Mouse (Mus musculus): ENCODE measurements at regions not wholly inside any gene's neighbourhood (a gene's known extent, or its start where the extent isn't known, plus 50 kb on each side); places are given as distances from the start of the nearest gene placed in this dataset.
"Not testable (repeated sequence)": the region's sequence is repeated elsewhere in the genome, so short reads cannot be mapped to it uniquely, and the experiment has no call there.

DNA sequence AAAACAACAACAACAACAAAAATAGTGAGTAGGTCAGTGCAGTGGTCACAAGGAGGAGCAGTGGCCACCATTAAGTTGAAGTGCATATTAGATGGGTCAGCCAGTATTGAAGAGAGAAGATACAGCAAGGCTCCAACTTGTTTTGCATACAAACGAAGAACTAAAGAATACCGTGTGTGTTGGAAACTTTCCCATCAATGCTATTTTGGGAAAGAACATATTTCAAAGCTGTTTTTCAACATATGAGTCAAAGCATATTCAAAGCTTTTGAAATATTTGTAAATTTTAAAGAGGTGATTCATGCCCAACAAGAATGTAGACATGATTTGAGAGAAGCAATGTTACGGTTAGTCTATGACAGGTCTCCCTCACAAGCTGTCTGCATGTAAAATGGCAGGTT is 157.9 kb upstream of the Fer start:
- DNase-seq (ENCODE audit: extremely low spot score), result no peak

DNA sequence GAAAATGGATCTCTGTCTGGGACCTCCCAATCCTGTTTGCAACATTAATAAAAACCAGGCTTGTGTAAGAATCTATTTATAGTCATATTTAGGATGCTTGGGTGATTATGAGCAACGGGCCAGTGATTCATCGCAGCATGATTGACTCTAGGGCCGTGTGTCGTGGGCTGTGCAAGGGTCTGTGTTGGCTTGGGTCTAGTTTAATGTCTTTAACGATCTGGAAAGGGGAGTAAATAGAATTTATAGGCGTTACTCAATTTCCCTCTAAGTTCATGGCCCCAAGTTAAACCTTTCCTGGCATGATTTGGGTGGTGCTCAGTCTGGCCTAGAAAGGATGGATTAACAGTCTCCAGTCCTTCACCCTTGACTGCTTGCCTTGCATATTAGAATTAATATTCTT is 149.9 kb upstream of the Fer start:
- DNase-seq (ENCODE audit: extremely low spot score), result no peak

DNA sequence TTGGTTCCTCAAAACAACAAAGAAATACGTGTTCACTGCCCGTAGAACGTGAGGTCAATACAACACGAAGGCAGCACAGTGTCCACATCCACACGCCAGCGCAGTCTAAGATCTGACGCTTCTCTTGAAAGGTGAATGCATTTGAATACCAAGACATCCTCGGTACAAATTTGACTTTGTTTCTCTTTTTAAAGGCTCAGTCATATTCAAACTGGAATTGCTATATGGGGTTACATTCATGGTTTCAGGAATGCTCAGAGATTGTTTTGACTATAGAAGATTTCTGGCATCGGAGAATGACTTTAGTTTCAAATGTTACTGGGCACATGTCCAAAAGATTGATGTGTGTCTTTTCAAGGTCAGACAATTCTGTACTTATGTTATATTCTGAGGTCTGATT is 147.2 kb upstream of the Fer start:
- DNase-seq (ENCODE audit: extremely low spot score), result no peak

DNA sequence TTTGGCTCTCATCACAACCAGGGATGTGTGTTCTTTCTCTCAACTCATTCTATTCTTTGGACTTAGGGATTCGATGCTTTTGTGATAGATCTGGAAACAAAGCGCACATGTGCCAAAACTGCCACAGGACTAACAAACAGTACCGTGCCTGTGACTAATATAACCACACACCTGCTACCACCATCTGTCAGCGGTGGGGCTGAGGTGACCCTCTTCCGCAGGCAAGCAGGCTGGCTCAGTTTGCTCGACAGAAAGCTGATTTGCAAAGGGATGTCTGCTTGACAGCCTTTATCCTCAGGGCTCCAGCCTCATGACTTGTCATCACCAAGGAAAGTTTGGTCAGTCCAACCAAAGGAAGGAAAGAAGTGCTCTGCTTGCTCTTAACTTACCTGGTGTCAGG is 146.7 kb upstream of the Fer start:
- DNase-seq (ENCODE audit: extremely low spot score), result no peak

DNA sequence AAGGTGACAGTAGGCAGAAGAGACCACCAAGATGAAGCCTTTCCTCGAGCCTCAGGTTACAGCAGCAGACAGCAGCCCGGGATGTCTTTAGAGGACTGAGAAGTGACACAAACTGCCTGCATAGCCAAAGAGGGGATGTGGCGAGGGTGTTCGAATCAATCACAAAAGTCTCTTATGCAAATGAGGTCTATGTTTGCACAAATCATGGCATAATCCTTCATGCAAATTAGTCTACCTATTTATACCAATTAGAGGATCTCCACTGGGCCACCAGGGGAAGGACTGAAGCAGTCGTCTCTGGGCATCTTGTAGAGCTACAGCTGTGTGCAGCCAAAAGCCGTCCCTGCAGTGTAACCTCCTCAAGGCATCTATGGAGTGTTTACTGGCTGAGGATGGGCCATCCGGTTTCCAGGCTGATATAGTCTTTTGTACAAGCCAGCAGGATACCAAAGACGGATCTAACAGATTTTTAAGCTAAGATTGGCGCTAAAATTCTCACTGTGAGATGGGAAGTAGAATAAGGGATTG is 145.7 kb upstream of the Fer start:
- no peak for DNase-seq (ENCODE audit: extremely low spot score)

DNA sequence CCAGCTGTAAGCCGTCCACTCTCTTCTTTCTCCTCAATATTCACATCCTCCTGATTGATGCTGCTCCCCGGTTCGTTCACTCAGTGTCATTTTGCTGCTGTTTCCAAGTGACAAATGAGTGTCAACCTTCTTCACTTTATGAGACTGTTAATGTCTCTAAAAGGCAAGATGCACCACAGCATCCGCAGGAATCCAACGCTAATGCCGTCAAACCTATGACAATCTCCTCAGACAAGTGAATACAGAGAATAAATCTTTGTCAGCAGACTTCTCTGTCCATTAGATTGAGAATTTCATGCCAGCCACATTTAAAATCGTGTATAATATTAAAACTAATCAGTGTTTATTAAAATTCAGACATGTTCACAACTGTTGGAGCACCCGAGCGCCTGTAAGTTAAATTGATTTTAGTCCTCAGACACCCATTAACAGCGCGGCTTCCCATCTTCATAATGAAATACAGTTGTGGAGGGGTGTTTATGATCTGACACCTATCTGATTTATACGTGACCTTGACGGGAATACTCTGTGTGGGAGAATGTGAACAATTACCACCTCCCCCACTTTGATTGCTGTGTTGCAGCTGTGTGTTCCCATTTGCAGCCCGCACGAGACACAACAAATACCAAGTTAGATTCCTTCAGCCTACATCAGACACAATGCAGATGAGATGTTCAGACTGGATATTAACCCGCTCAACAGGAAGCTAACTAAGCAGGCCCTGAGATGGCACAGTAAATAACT is 143.7 kb upstream of the Fer start:
- DNase-seq (ENCODE audit: extremely low spot score), result no peak

DNA sequence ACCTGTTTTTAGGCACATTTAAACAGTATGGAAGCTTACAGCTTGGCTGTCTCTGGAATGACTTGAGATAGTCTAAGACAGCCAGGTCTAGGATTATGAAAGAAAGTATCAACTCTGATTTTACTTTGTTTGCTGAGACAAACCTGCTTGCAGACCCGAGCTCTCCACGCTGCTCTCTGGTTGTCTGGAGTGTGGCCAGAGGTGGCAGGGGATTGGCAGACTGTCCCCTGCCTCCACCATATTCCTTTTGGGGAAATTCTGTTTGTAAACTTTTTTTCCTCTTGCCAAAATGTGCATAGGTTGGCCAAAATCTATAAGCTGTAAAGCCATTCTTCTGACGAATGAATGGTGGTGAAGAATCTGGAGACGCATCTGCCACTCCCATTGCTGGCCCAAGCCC is 143.1 kb upstream of the Fer start:
- DNase-seq (ENCODE audit: extremely low spot score), result no peak

DNA sequence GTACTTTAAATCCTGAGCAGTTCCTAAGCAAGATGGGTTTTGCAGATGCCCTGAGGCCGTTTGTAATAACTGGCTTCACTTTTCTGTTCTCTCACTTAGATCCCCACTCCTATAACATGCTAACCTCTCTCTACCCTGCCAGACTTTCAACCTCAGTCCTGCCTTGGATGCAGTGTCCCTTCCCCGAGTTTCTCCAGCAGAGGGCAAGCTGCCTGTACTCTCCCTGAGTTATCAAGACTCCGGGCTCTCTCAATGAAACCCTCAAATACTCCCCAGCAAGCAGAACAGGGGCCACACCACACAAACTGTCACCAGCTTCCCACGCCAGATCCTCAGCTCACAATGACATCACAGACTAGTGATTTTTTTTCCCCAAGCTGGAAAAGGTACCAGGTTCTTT is 142.0 kb upstream of the Fer start:
- DNase-seq (ENCODE audit: extremely low spot score), result peak; percentile 7

DNA sequence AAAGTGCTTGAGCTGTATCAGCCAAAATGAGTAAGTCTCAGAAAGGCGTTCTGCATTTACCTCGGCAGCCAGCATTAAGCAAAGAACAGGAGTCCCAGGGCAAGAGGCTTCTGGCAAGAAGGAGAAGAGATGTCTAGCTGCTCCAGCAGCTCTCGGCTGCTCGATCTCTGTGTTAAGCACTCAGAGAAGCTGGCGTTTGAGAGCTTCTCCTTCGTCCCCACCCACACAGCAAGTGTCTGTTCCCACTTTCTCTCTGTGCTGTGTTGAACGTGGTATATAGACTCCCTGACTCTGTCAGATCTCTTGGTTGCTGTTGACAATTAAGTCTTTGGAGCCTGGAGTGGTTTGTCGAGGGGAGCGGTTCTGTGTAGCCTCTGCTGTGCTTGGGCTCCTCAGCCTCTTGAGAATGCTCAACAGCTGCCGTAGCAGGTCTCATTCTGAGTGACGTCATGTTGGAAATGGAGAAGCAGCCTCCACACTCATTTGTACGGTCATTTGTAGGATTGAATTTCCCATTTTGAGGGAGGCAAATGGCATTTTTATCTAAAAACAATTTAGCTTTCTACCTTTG is 140.3 kb upstream of the Fer start:
- no peak for DNase-seq (ENCODE audit: extremely low spot score)

DNA sequence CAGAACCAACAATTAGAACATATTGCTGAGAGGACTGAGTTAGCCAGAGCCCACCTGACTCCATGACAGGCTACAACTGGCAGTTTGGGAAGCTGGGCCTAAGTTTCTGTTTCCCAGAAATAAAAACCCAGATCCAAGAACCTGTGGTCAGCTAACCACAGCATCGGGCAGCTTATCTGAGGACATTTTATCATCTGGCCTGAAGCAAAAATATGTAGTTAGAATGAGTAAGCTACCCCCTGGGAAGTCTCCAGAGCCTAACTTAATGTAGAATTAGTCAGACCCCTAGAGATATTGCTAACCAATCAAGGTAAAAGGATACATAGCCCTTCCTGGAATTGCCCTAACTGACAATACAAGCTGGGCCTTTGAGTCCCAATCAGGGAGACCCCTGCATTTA is 124.7 kb upstream of the Fer start:
- no peak for DNase-seq (ENCODE audit: extremely low spot score)

DNA sequence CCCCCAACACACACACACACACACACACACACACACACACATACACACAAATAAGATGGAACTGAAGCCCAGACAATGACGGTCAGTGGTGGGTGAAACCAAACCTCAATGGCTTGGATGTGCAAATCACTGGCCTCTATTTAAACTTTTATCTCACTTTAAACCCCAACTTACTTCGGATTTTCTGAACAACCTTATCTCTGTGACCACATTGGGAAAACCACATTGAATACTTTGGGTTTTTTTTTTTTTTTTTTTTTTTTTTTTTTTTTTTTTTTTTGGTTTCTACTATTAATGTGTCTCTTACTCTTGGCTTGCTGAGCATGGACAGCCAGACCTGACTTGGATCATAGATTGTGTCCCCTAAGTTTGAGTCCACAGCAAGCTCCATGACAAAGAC is 123.2 kb upstream of the Fer start:
- no peak for DNase-seq (ENCODE audit: extremely low spot score)

DNA sequence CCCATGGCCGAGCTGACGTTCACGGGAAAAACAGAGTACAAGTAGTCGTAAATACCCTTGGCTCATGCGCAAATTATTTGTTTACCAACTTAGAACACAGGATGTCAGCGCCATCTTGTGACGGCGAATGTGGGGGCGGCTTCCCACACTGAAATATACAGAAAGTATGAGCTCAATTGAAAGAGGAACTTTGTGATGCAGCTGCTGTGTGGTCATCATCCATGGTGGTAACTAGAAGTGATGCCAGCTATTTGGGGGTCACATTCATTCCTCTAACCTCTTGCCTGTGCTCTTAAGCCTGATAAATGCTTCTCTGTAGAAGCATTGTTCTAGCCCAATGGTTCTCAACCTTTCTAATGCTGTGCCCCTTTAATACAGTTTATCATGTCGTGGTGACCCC is 113.6 kb upstream of the Fer start:
- not testable (repeated sequence) for DNase-seq (ENCODE audit: extremely low spot score)

DNA sequence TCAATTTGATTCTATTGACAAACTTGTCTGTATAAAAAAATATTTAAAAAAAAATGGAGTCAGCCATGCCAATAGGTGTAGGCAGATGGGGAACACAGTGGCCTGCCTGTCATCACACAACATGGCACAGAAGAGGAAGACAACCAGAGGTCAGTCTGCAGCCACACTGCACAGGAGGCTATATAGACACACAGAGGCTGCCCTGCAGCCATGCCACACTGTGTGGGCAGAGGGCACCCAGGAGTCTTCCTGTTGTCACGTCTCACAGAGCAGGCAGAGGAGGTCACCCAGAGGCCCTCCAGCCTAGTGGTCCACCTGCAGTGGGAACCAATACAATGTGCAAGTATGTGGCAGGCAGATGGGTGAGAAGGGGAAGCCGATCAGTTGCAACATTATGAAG is 108.5 kb upstream of the Fer start:
- no peak for DNase-seq (ENCODE audit: extremely low spot score)

DNA sequence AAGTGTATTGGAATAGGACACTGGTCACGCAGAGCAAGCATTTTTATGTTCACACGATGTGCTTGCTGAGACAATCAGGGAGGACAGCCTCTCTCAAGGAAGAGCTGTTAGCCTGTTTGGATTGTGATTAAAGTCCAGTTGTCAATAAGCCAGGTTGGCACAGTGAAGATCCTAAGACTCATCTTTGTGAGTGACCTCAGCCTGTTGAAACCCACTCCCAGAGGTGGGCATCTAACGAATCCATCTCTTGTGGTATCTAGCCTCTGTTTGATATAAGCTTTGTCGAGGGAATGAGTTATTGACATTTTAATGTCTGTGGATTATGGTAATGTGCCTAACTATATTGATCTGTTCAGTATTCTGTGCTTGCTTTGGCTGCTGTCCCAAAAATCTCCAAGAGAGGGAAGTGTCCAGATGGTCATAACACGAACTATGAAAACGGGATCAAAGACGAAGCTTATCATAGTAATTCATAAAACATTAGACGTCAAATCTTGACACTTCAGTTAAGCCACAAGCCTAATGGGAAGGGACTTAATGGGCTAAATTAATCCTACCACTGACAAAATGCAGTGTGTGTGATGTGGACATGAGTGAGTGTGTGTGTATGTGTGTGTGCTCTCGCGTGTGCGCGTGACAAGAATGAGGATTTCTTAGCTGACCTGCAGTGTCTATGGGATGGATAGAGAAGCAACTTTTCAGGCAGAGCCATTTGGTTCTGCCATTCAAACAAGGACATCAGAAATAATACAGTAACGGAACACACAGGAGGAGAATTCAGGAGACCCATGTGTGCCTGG is 104.8 kb upstream of the Fer start:
- no peak for DNase-seq (ENCODE audit: extremely low spot score)

DNA sequence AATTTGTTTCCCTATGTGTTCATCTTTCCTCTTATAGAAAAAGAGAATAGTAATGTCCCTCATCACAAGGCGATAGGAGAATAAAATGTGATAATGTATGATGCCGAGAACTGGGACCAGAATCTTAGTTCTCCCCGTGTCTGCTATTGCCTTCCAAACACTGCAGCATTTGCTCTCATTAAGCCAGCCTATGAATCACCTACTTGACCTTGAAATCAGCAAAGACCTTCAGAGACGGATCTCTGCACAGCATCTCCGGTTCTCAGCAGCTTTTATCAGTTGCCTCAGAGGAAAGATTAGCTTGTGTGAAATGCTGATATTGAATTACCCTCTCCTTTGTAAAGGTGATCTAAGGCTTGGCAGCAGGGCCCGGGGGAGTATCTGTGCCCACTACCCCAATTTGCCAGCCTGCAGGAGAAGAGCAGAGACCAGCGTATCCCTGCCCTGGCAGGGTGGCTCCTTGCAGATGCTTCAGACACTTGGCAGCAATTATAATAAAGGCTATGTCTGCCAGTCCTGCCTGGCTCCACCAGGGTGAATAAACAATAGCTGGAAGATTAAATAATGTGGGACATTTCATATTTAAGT is 104.0 kb upstream of the Fer start:
- no peak for DNase-seq (ENCODE audit: extremely low spot score)

DNA sequence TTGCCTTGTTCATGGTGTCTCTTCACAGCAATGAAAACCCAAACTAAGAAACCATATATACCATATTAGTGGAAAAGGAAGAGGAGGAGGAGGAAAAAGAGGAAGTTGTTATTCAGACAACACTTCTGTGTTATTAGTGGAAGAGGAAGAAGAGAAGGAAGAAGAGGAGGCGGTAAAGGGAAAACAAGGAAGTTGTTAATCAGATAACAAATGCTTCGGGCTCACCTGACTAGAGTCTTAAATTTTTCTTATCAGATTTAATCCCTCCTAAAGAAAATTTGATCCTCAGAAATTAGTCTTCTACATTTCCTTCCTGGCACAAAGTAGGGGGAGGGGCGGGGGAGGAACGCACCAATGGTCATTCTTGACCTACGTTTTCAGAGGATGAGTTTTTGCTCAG is 101.8 kb upstream of the Fer start:
- DNase-seq (ENCODE audit: extremely low spot score), result no peak

DNA sequence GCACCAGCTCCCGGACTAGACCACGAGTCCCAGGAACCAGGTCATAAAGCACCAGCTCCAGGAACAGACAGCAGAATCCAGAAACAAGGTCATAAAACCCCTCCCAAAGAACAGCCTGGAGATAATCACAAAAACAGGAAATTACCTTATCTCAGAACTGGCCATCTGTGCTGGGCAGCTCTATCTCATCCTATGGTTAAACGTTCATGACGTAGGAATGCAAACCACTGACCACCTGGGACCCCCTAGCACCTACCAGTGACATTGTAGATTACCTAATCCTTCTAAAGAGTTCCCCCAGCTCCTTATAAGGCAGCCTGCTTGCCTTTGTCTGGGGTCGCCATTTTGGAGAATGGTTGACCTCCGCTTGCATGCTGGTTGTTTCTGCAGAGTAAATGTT is 91.8 kb upstream of the Fer start:
- no peak for DNase-seq (ENCODE audit: extremely low spot score)

DNA sequence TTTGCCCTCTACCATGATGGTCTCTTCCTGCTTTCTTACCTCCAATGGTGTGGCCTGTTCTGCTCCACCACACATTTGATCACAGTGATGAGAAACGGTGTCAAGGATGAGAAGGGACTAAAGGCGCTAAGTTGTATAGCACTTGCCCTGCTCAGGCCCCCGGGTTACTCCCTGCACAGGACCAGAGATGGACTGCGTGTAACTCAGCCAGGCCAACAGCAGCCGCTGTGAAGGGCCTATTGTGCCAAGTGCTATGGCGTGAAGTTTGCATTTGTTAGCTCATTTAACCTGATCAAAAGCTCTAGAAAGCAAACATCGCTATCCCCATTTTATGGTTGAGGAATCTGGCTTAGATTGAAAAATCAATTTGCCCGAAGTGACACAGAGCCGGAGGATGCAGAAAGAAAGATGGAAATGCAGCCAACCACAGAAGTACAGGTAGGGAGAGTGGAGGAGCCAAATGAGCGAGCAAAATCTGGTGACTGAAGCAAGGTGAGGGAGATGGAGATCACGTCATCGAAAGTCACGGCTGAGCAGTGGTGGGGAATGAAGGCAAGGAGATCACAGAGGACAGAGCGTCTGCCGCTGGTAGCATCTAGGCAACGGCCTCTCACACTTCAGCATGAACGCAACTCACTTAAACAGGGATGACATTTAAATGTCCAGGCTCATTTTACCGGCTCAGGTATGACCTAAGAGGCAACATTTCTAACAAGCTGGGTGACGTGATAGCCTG is 78.3 kb upstream of the Fer start:
- DNase-seq (ENCODE audit: extremely low spot score), result no peak

DNA sequence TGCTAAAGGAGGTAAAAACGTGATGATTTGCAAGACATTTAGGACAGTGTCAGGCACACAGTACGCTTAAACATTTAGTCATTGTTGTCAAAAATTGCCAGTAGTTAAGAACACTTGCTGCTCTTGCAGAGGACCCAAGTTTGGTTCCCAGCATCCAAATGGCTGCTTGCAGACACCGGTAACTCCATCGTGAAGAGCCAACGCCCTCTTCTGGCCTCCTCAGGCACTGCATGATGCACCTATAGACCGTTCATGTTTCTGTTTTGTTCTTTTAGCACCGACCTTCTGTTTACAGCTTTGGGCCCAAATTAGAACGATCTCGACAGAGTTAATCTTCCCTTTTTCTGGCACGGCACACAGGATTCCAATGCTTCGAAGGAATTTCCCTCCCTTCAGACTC is 76.4 kb upstream of the Fer start:
- DNase-seq (ENCODE audit: extremely low spot score), result no peak

DNA sequence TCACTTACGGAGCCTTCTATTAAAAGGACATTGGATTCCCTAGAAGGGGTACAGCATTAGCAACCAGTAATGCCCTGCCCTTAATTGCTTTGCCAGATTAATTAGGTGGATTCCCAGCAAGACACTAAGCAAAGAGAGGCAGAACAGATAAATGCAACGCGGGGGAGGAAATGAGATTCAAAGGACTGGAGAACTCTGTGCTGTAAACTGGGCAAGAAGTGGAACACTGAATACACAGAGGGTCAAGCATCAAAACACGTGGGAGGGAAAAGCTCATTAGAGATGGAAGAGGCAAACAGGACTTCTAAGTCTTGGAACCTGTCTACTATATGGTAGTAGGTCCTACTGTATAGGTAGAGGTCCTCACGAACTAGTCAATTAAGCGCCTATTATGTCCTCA is 68.5 kb upstream of the Fer start:
- DNase-seq (ENCODE audit: extremely low spot score), result no peak

DNA sequence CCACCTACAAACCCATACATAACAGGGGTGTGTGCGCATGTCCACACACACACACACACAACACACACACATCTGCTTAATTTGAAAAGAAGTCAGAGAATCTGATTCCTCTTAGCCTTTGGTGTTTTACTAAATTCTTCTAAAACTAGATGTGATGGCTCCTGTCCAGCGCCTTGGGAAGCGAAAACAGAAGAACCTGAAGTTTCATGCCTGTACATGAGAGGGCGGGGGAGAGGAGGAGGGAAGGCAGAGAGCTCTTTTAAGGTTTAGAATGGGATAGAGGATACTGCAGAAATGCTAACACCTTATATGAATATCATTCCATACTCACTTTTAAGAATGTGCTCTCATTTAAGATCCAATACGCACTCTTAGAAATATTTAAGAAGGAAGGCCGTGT is 64.5 kb upstream of the Fer start:
- no peak for DNase-seq (ENCODE audit: extremely low spot score)

DNA sequence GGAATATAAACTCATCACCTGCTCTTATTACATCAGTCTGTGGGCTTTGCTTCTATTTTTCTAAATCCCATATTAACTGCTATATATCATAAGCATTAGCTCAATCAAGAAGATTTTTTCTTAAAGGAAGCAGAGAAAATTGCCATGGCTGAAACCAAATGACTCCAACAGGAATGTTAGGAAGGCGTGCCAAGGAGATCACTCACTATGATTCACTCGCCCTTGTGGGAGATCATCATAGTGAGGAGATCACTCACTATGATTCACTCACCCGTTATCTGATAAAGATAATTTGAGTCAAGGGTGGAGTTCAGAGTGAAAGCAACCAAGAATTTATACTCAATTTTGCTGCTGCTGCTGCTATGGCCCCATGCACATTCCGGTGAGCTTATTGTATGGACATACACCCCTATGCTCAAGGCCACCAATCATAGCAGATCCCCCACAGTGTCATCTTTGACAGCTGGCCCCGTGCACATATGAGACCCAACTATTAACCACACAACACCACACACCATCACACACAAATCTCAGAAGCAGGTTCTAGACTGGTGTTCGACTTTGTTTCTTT is 63.8 kb upstream of the Fer start:
- no peak for DNase-seq (ENCODE audit: extremely low spot score)

All from embryo, embryonic 9.5 days (tissue).